Mouse (Mus musculus): Measurements from ENCODE around the gene Chpf.

Gene Chpf

GRCm38 (mm10) chr1:75499441-75499840 is 20.3 kb upstream of the Chpf start:
- in situ Hi-C loops (cut with MboI, MseI), result no loop called here

GRCm38 (mm10) chr1:75498897-75499296 is 19.8 kb upstream of the Chpf start:
- in situ Hi-C loops (cut with MboI, MseI), result no loop called here

GRCm38 (mm10) chr1:75494878-75495548 is 15.9 kb upstream of the Chpf start:
- in situ Hi-C loops (cut with MboI, MseI), result no loop called here

GRCm38 (mm10) chr1:75492579-75493170 is 13.6 kb upstream of the Chpf start:
- in situ Hi-C loops (cut with MboI, MseI), result no loop called here

GRCm38 (mm10) chr1:75490785-75491551 is 11.9 kb upstream of the Chpf start:
- in situ Hi-C loops (cut with MboI, MseI), result no loop called here

GRCm38 (mm10) chr1:75487405-75488161 is 8.5 kb upstream of the Chpf start:
- in situ Hi-C loops (cut with MboI, MseI), result no loop called here

DNA sequence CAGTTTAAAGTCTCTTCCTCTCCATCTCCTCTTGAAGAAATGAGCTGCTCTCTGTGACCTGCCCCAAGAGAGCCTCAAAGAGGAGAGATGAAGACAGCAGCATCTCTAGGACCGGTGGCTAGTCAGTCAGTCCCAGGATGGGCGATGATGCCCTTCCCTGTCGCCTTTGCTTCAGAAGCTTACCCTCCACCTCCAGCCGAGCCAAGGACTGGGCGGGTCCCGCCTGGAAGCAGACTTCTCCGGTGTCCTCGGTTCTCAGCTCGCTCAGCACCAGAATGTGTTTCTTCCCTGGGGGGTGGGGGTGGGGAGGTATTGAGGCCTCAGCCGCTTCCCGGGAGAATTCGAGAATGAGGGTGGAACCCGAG is 7.9 kb upstream of the Chpf start:
- in situ Hi-C loops (cut with MboI, MseI), result no loop called here

GRCm38 (mm10) chr1:75486561-75486960 is 7.5 kb upstream of the Chpf start:
- in situ Hi-C loops (cut with MboI, MseI), result no loop called here

DNA sequence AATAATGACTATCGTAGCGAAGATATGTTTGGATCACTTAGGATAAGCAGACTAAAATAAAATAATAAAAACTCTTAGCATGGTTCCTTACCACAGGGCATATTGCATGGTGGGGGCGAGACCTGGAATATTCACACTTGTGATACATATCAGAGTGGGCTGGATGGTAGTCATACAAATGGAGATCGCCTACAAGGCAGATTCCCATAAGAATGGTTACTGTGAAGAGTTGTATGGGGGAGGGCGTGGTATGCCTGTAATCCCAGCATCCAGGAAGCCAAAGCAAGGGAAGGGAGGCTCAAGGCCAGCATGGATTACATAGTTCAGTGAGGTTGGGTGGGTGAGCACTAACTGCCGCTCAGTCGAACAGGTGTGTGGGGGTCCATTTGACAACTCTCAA is 1.6 kb upstream of the Chpf start:
- in situ Hi-C loops (cut with MboI, MseI), result loop anchor here (5.0 kb wide), 1 partner anchor 42 kb away; the partner anchor contains the start of gene Stk11ip

DNA sequence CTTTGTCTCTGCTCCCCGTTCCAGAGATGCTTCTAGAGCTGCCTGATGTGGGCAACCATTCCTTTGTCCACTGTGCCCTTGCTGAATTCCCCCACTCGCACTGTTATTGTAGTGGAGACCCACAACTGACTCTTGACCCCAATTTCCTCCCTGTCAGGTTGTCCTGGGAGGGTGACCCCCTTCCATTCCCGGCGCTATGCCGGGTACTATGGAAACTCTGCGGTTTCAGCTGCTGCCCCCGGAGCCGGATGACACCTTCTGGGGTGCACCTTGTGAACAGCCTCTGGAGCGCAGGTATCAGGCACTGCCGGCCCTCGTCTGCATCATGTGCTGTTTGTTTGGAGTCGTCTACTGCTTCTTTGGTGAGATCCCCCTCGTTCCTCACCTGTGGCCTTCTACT is 929 bp upstream of the Chpf start:
- in situ Hi-C loops (cut with MboI, MseI), result loop anchor here (5.0 kb wide), 1 partner anchor 42 kb away; the partner anchor contains the start of gene Stk11ip

DNA sequence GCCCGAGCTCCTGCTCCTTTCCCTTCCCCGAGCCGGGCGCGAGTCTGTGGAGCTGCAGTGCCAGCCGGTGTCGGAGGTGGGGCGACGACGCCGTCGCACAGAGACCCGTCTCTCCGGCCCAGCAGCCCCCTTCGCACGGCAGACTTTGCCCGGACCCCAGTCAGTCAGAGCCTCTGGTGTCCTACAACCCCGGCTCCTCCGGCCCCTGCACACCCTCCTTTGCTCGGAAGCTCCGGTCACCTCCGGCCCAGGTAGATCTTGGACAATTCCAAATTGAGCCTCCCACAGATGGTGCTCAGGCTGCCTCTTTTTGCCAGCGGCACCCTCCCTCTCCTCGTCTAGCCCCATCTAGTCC is 505 bp upstream of the Chpf start:
- in situ Hi-C loops (cut with MboI, MseI), result loop anchor here (5.0 kb wide), 1 partner anchor 42 kb away; the partner anchor contains the start of gene Gmppa

DNA sequence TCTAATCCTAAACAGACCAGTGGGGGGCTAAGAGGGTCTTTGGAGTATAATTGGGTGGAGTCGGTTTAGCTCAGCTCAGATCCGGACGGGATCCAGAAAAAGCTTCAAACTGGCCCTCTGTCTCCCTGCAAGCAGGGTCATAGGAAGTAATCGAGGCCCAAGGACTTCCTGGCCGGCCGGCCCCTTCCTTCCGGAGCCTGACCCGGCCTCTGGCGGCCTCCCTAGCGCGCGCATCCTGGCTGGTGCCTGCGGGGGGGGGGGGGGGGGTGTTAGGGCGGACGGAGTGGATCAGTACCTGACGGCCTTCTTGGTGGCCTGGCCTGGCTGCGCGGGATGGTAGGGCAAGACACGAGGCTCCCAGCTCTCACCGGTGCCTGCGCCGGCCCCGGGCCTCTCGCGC is 610 bp downstream of the Chpf start:
- in situ Hi-C loops (cut with MboI, MseI), result loop anchor here (5.0 kb wide), 1 partner anchor 41 kb away; the partner anchor contains the start of gene Gmppa

DNA sequence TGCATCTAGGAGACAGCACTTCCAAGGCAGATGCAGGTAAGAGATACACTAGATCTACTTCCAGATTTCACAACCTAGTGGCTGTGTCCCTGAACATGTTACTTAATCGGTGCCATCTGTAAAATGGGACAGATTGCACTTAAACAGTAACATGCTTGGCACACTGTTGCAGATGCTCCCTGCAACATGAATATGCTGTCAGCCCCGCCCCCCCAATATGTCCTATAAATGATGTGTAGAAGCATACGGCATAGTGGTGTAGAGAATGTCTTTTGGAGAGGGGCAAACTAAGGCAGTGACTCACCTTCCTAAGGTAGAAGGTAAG is 1.2 kb downstream of the Chpf start:
- in situ Hi-C loops (cut with MboI, MseI), result loop anchor here (5.0 kb wide), 1 partner anchor 41 kb away; the partner anchor contains the start of gene Gmppa

DNA sequence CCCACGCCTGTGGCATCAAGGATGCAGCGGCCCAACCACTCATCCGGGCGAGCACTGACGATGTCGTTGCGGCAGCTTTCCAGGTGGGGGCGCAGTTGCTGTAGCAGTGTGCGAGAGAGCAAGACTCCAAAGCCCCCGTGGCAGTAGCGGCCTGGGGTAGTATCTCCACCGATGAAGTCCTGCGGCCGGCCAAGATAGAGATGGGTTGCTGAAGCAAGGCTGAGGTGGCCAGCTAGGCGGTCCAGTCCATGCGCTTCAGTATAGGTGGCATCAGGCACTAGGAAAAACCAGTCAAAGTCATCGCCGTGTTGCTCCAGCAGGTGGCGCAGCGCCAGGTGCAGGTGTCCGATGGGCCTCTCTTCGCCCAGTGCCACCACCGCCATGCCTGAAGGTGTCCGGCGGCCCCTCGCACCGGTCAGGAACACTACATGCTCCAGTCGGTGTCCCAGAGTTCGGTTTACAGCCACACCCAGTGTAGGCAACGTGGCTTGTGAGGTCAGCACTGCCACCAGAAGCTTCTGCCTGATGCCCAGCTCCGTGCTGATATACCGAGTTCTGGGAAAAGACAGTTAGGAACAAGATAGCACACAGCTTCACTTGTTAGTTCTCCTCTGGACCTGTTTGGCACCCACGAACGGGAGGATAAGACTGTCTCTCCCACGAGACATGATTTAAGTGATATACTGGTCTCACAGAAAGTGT is 1.7 kb downstream of the Chpf start:
- in situ Hi-C loops (cut with MboI, MseI), result loop anchor here (5.0 kb wide), 1 partner anchor 40 kb away; the partner anchor contains the start of gene Gmppa

- in situ Hi-C loops (cut with MboI, MseI), result loop anchor here (5.0 kb wide), 1 partner anchor 39 kb away; the partner anchor contains the start of gene Gmppa
Measured at GRCm38 (mm10) chr1:75476441-75476840, 2.7 kb downstream of the Chpf start.

DNA sequence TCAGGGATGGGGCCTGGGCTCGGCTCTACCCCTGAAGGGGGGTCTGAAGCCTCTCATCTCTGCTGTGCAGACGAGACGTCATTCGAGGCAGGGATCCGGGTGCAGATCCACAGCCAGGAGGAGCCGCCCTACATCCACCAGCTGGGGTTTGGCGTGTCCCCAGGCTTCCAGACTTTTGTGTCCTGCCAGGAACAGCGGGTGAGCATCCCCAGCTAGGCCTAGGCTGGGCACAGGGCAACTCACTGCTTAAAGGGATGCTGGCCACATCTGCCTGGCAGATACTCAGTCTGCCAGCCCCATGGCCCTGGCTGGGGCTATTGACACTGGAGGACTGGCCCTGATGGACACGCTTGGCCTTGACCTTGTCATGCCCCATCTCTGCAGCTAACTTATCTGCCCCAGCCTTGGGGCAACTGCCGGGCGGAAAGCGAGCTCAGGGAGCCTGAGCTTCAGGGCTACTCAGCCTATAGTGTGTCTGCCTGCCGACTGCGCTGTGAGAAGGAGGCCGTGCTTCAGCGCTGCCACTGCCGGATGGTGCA is 9.8 kb downstream of the Chpf start:
- in situ Hi-C loops (cut with MboI, MseI), result no loop called here

GRCm38 (mm10) chr1:75467215-75467927 is 11.7 kb downstream of the Chpf start:
- in situ Hi-C loops (cut with MboI, MseI), result no loop called here

- in situ Hi-C loops (cut with MboI, MseI), result loop anchor here (5.0 kb wide), 1 partner anchor 106 kb away; no protein-coding TSS in a partner anchor
Measured at GRCm38 (mm10) chr1:75463652-75464204, 15.4 kb downstream of the Chpf start.

- in situ Hi-C loops (cut with MboI, MseI), result loop anchor here (5.0 kb wide), 1 partner anchor 105 kb away; no protein-coding TSS in a partner anchor
Measured at GRCm38 (mm10) chr1:75462636-75463035, 16.5 kb downstream of the Chpf start.

GRCm38 (mm10) chr1:75460297-75460696 is 18.8 kb downstream of the Chpf start:
- in situ Hi-C loops (cut with MboI, MseI), result loop anchor here (5.0 kb wide), 1 partner anchor 103 kb away; no protein-coding TSS in a partner anchor

All from T-helper 2 cell (primary cell).